ENCODE assay signal across 22 mouse cellular contexts in the genomic region with DNA sequence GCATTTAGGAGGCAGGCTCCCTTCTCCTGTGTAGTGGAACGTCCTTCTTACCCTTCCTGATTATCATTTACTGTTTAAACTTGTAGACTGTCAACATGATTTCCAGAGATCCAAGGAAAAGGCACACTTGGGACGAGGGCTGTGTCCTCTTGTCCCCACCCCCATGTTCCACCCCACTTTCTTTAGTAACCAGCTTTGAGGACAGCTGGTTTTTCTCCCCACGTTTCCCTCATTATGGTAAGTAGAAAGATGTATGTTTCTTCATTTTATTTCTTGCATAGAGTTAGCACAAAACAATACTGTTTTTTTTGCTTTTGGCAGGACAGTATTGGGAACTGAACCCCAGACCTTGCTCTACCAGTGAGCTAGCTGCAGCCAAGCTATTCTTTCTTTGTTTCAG. TPM values are rescaled to one million over a fixed set of nuclear protein-coding genes. Genes with fewer than 3 reads are reported as not detected.
DNase-seq lines count a peak whose midpoint lies in the region; ATAC-seq lines count a peak whose summit lies in the region.
"Had no signal": no experiment of that assay in that cellular context is flagged by ENCODE, and none has a peak within 500 bp of the region (broad histone marks: within the 10 kb centered on the region; RNA-seq: fewer than 3 reads in every experiment).

No protein-coding gene starts in this region.

- DNase-seq in frontal cortex, postnatal 14 days (ENCODE audit: low spot score in 2 of 2): no peak
- DNase-seq in brain, adult 2 months (ENCODE audit: low read depth, low spot score): peak; percentile 32
- no peak for DNase-seq in adrenal gland, postnatal 10 days
- DNase-seq: adrenal gland, adult 2 months; adrenal gland, adult 8-10 months; adrenal gland, postnatal 14 days; adrenal gland, postnatal 25 days; adrenal gland, postnatal 36 days; B cell, adult 2 months; cerebellum, adult 11 months; cerebellum, adult 11-12 months; cerebellum, adult 18-20 months; cerebellum, adult 2 months; cerebellum, adult 8-10 months had no signal

- ATAC-seq in frontal cortex, adult (ENCODE audit: low TSS enrichment): peak; percentile 77
- ATAC-seq: activated CD4-positive, CD25-positive, alpha-beta regulatory T cell, adult 4 months; CD4-positive, CD25-positive, alpha-beta regulatory T cell, adult 4 months; Patski had no signal

RNA-seq across cellular contexts. Expression of a gene that starts 34.8 kb away (rescaled TPM):
- total RNA-seq in adrenal gland, postnatal 10 days (2021): under 1 TPM in 1 of 2 experiments, not detected in 1; 0.03 TPM
- total RNA-seq: adrenal gland, adult 18-20 months; adrenal gland, adult 2 months; adrenal gland, adult 8-10 months; adrenal gland, postnatal 14 days; adrenal gland, postnatal 36 days; CH12.LX; G1E; MEL had no signal
